Mouse (Mus musculus): ENCODE measurements around the gene Usp7. TPM values are rescaled to one million over a fixed set of nuclear protein-coding genes. Genes with fewer than 3 reads are reported as not detected.

The Usp7 gene
- polyA plus RNA-seq, 1 experiment from 2014 or later: 16.5 TPM

DNA sequence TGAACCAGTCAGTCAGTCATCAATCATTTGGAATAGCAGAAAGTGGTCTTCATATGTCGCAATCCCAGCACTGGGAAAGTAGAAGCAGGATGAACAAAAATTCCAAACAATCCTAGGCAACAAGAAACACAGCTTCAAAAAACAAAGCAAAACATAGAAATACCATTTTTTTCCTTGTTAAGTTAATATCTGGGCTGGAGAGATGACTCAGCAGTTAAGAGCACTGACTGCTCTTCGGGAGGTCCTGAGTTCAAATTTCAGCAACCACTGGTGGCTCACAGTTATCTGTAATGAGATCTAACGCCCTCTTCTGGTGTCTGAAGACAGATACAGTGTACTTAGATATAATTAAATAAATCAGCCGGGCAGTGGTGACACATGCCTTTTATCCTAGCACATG, 30.5 kb upstream of the Usp7 start:
- WGBS: 69% methylated on average over 4 of the region's 4 CpGs

DNA sequence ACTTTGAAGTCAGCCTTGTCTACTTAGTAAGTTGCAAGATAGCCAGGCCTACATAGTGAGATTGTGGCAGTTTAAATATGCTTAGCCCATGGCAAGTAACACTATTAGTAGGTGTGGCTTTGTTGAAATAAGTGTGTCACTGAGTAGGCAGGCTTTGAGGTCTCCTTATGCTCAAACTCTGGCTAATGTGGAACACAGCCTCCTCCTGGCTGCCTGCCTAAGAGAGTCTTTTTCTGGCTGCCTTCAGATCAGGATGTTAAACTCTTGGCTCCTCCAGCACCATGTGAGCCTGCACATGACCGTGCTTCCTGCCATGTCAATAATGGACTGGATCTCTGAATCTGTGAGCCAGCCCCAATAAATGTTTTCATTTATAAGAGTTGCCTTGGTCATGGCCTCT, 29.3 kb upstream of the Usp7 start:
- no peaks in the 10 kb centered on the region for H3K4me1 ChIP-seq (ENCODE audit: insufficient read depth, low read depth, low read length)
- 45% methylated on average over 1 of the region's 1 CpGs for WGBS
- H3K9me3 ChIP-seq (ENCODE audit: low read length): no peaks in the 10 kb centered on the region
- no peak for DNase-seq (ENCODE audit: low spot score)
- no peak overlapping the region for H3K4me2 ChIP-seq (replicated peaks; ENCODE audit: low read depth, low read length)
- H3K4me3 ChIP-seq (ENCODE audit: low read depth, low read length): no peak overlapping the region
- TF ChIP-seq CTCF (IDR thresholded peaks at IDR 0.05) (no peak), EP300 (IDR thresholded peaks at IDR 0.05) (no peak)
- no peak overlapping the region for H3K9ac ChIP-seq (replicated peaks; ENCODE audit: low read depth)
- no peak overlapping the region for H3K27ac ChIP-seq (ENCODE audit: low read length)
- no peaks in the 10 kb centered on the region for H3K27me3 ChIP-seq (replicated peaks; ENCODE audit: insufficient read depth, low read length)
- H3K36me3 ChIP-seq (ENCODE audit: insufficient read depth, low read length): no peaks in the 10 kb centered on the region
- ATAC-seq: no peak

More for the DNA sequence above, 30.5 kb upstream of the Usp7 start:
- DNase-seq (ENCODE audit: low spot score) (peak; percentile 26), ATAC-seq (no peak)
- no peak overlapping the region for H3K9ac ChIP-seq (replicated peaks; ENCODE audit: low read depth)
- TF ChIP-seq CTCF (IDR thresholded peaks at IDR 0.05): no peak
- no peak for TF ChIP-seq EP300 (IDR thresholded peaks at IDR 0.05)
- H3K4me2 ChIP-seq (replicated peaks; ENCODE audit: low read depth, low read length): no peak overlapping the region
- no peak overlapping the region for H3K4me3 ChIP-seq (ENCODE audit: low read depth, low read length)
- H3K27ac ChIP-seq (ENCODE audit: low read length): no peak overlapping the region
- H3K27me3 ChIP-seq (replicated peaks; ENCODE audit: insufficient read depth, low read length): no peaks in the 10 kb centered on the region
- H3K9me3 ChIP-seq (ENCODE audit: low read length): no peaks in the 10 kb centered on the region
- no peaks in the 10 kb centered on the region for H3K4me1 ChIP-seq (ENCODE audit: insufficient read depth, low read depth, low read length)
- no peaks in the 10 kb centered on the region for H3K36me3 ChIP-seq (ENCODE audit: insufficient read depth, low read length)

DNA sequence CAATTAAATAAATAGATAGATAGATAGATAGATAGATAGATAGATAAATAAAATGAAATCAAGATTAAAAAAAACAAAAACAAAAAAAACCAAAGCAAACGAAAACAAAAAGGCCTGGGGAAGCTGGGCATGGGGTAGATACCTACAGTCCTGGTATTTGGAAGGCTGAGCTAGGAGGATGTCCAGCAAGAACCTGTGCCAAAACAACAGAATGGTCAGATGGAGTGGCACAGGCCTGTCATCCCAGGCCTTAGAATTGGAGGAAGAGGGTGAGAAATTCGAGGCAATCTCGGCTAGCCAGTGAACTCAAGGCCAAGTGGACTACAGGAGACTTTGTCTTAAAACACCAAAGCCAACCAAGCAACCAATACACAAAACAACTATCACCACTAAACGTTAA, 25.8 kb upstream of the Usp7 start:
- Histone ChIP-seq H3K4me2 (replicated peaks; ENCODE audit: low read depth, low read length) (no peak overlapping the region), H3K9me3 (ENCODE audit: low read length) (no peaks in the 10 kb centered on the region), H3K27me3 (replicated peaks; ENCODE audit: insufficient read depth, low read length) (no peaks in the 10 kb centered on the region), H3K9ac (replicated peaks; ENCODE audit: low read depth) (no peak overlapping the region), H3K4me3 (ENCODE audit: low read depth, low read length) (no peak overlapping the region), H3K27ac (ENCODE audit: low read length) (no peak overlapping the region), H3K4me1 (ENCODE audit: insufficient read depth, low read depth, low read length) (no peaks in the 10 kb centered on the region), H3K36me3 (ENCODE audit: insufficient read depth, low read length) (no peaks in the 10 kb centered on the region)
- 73% methylated on average over 4 of the region's 4 CpGs for WGBS
- DNase-seq (ENCODE audit: low spot score) (no peak), ATAC-seq (no peak)
- no peak for TF ChIP-seq CTCF (IDR thresholded peaks at IDR 0.05)
- no peak for TF ChIP-seq EP300 (IDR thresholded peaks at IDR 0.05)

DNA sequence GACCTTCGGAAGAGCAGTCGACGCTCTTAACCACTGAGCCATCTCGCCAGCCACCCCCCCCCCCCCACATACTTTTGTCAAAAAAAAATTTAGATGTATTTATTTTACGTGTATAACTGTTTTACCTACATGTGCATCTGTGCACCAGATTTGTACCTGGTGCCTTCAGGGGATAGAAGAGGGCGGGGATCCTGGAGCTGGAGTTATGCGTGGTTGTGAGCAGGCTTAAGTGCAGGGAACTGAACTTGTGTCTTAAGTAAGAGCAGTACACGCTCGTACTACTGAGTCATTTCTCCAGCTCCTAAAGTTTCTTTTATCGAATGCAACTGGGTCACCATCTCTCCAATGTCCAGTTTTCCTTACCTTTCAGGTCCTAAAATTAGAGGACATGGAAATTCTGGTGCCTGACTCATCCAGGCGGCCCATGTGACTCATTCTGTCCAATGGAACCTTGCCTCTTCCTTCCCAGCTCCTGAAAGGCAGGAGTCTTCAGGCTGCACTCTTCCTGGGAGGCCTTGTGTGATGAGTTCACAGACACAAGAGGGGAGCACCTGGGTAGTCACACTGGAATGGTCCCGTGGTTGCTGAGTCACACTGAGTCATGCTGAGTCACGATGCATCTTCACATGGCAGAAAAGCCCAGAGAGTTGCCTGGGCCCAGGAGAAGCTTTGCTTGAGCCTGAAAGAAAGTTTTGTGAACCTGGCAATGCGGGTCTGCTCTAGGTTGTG, 18.5 kb upstream of the Usp7 start:
- DNase-seq (ENCODE audit: low spot score): no peak
- Histone ChIP-seq H3K4me1 (ENCODE audit: insufficient read depth, low read depth, low read length) (no peaks in the 10 kb centered on the region), H3K4me2 (replicated peaks; ENCODE audit: low read depth, low read length) (no peak overlapping the region), H3K27ac (ENCODE audit: low read length) (no peak overlapping the region), H3K9ac (replicated peaks; ENCODE audit: low read depth) (no peak overlapping the region), H3K27me3 (replicated peaks; ENCODE audit: insufficient read depth, low read length) (no peaks in the 10 kb centered on the region), H3K4me3 (ENCODE audit: low read depth, low read length) (no peak overlapping the region), H3K36me3 (ENCODE audit: insufficient read depth, low read length) (no peaks in the 10 kb centered on the region), H3K9me3 (ENCODE audit: low read length) (no peaks in the 10 kb centered on the region)
- peak; percentile 37; the same call in 1 of the 2 replicates for ATAC-seq
- 82% methylated on average over 14 of the region's 14 CpGs for WGBS
- no peak for TF ChIP-seq EP300 (IDR thresholded peaks at IDR 0.05)
- no peak for TF ChIP-seq CTCF (IDR thresholded peaks at IDR 0.05)

DNA sequence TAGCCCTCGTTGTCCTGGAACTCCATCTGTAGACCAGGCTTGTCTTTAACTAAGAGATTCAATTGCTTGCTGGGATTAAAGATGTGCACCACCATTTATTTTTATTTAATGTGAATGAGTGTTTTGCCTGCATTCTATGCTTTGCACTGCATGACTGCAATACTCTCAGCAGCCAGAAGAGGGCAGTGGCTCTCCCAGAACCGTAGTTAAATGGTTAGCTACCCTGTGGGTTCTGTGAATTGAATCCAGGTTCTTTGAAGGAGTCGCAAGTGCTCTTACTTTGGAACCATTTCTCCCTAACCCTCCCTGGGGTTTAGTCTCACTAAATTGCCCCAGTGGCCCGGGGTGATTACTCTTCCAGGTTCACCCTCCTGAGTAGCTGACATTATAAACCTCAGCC, 14.6 kb upstream of the Usp7 start:
- Histone ChIP-seq H3K27ac (ENCODE audit: low read length) (no peak overlapping the region), H3K4me3 (ENCODE audit: low read depth, low read length) (no peak overlapping the region), H3K36me3 (ENCODE audit: insufficient read depth, low read length) (no peaks in the 10 kb centered on the region), H3K27me3 (replicated peaks; ENCODE audit: insufficient read depth, low read length) (no peaks in the 10 kb centered on the region), H3K4me1 (ENCODE audit: insufficient read depth, low read depth, low read length) (no peaks in the 10 kb centered on the region), H3K9ac (replicated peaks; ENCODE audit: low read depth) (no peak overlapping the region), H3K4me2 (replicated peaks; ENCODE audit: low read depth, low read length) (no peak overlapping the region), H3K9me3 (ENCODE audit: low read length) (no peaks in the 10 kb centered on the region)
- TF ChIP-seq CTCF (IDR thresholded peaks at IDR 0.05): peak; percentile 86
- no peak for TF ChIP-seq EP300 (IDR thresholded peaks at IDR 0.05)
- DNase-seq (ENCODE audit: low spot score) (peak; percentile 33), ATAC-seq (no peak)
- 20% methylated on average over 4 of the region's 4 CpGs for WGBS

DNA sequence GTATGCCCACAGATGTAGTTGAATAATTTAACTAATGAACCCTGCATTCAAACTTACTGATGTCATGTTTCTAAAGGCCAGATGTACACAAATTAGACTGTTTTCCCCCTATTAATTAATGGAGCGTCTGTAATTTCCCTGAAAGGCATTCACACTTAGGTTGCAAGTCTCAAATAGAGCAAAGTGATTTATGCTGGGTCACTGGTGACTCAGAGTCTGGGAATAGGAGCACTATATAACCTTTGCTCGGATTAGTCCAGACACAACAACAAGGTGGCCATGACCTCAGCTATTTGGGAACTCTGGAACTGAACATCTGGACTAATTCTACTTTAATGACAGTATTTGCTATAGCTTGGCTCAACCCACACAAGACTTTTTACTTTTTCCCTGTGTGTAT, 3.8 kb upstream of the Usp7 start:
- Histone ChIP-seq H3K9ac (replicated peaks; ENCODE audit: low read depth) (no peak overlapping the region), H3K4me3 (ENCODE audit: low read depth, low read length) (no peak overlapping the region), H3K27me3 (replicated peaks; ENCODE audit: insufficient read depth, low read length) (no peaks in the 10 kb centered on the region), H3K9me3 (ENCODE audit: low read length) (no peaks in the 10 kb centered on the region), H3K36me3 (ENCODE audit: insufficient read depth, low read length) (no peaks in the 10 kb centered on the region), H3K4me2 (replicated peaks; ENCODE audit: low read depth, low read length) (no peak overlapping the region), H3K27ac (ENCODE audit: low read length) (no peak overlapping the region), H3K4me1 (ENCODE audit: insufficient read depth, low read depth, low read length) (no peaks in the 10 kb centered on the region)
- DNase-seq (ENCODE audit: low spot score) (no peak), ATAC-seq (no peak)
- no peak for TF ChIP-seq CTCF (IDR thresholded peaks at IDR 0.05)
- no peak for TF ChIP-seq EP300 (IDR thresholded peaks at IDR 0.05)
- WGBS: 66% methylated on average over 2 of the region's 2 CpGs
